Mouse (Mus musculus) heart, adult 2 months (tissue): Measurements from ENCODE around the gene Adam17. TPM values are rescaled to one million over a fixed set of nuclear protein-coding genes. Genes with fewer than 3 reads are reported as not detected.

Experiments used
- DNase-seq, 2 experiments: peaks; one replicate each; pipeline ENCODE4 v3.0.0; 2021
- H3K27ac ChIP-seq: fragments of 200-600 bp; 2 replicates; pipeline ENCODE4 v1.8.1; 2022
- H3K27me3 ChIP-seq: fragments of 200-500 bp; 2 replicates; pipeline ENCODE4 v1.6.1; 2012; ENCODE audit warnings: mild to moderate bottlenecking, low read length, inconsistent platforms, mixed read lengths; ENCODE audit not compliant: control insufficient read depth, insufficient read depth
- H3K36me3 ChIP-seq: fragments of 200-500 bp; 2 replicates; pipeline ENCODE4 v1.6.1; 2012; ENCODE audit warnings: low read length, inconsistent platforms; ENCODE audit not compliant: control insufficient read depth, insufficient read depth
- H3K4me1 ChIP-seq: fragments of 200-500 bp; 2 replicates; pipeline ENCODE4 v1.6.1; 2011; ENCODE audit warnings: low read length; ENCODE audit not compliant: control insufficient read depth, insufficient read depth
- H3K4me3 ChIP-seq: fragments of 200-600 bp; 2 replicates; pipeline ENCODE4 v1.8.1; 2022
- H3K79me2 ChIP-seq: fragments of 200-500 bp; replicated peaks from 2 replicates; pipeline ENCODE4 v1.6.1; 2012; ENCODE audit warnings: mild to moderate bottlenecking, inconsistent platforms, low read length, moderate library complexity, mixed read lengths; ENCODE audit not compliant: control insufficient read depth, insufficient read depth
- H3K9ac ChIP-seq: fragments of 200-500 bp; 2 replicates; pipeline ENCODE4 v1.6.1; 2012; ENCODE audit warnings: low read depth, mild to moderate bottlenecking, control low read depth, inconsistent platforms, low read length, mixed read lengths
- CTCF ChIP-seq: fragments of 200-600 bp; IDR thresholded peaks from 2 replicates; pipeline ENCODE4 v1.8.1; 2022; ENCODE audit warnings: antibody characterized with exemption, mild to moderate bottlenecking, moderate library complexity
- EP300 ChIP-seq: fragments of 200-500 bp; IDR thresholded peaks from 2 replicates; pipeline ENCODE4 v1.6.1; 2011; ENCODE audit warnings: low read depth, low read length, control low read depth; ENCODE audit not compliant: insufficient read depth
- POLR2A ChIP-seq: fragments of 200-500 bp; IDR thresholded peaks from 2 replicates; pipeline ENCODE4 v1.6.1; 2011; ENCODE audit warnings: mild to moderate bottlenecking, low read depth, low read length, control low read depth; ENCODE audit not compliant: insufficient read depth
- WGBS: fragments of 180-500 bp; shearing (Covaris S2); methylation state at CpG from one replicate; pipeline ENCODE4 v1.1.7; 2018; 5-methylcytosine and 5-hydroxymethylcytosine counted together
- intact Hi-C: fragments of 180-260 bp; cut with DNase I; formaldehyde crosslinking; loops from one replicate; pipeline ENCODE4 v1.15.1; 2025
- polyA plus RNA-seq: library from polyadenylated mRNA; depleted of rRNA; stranded (reverse); fragments of >200 nt; gene quantifications from 2 replicates; pipeline ENCODE4 v1.2.3, GENCODE M21; 2012
- total RNA-seq, 2 experiments: library from RNA; stranded (reverse); gene quantifications; 2 replicates each; pipeline ENCODE4 v1.2.3; 2021

Adam17 gene
- total and polyA plus RNA-seq, 3 experiments, result 27.9 to 43.8 (median 39.2) TPM

GRCm38 (mm10) chr12:21375376-21376157 is 2.1 kb upstream of the Adam17 start:
- no peak overlapping the region for H3K27ac ChIP-seq
- peaks cover 3% of the 10 kb centered on the region for H3K4me1 ChIP-seq
- no peaks in the 10 kb centered on the region for H3K79me2 ChIP-seq
- peaks cover 12% of the 10 kb centered on the region for H3K36me3 ChIP-seq
- no peak for TF ChIP-seq CTCF
- DNase-seq, result no peak
- no peaks in the 10 kb centered on the region for H3K27me3 ChIP-seq
- 55% methylated on average over 3 of the region's 3 CpGs for WGBS
- intact Hi-C loops, result loop anchor here (2.0 kb wide), 1 partner anchor 59 kb away; the partner anchor contains the start of gene Iah1
- no peak overlapping the region for H3K4me3 ChIP-seq
- no peak overlapping the region for H3K9ac ChIP-seq

DNA sequence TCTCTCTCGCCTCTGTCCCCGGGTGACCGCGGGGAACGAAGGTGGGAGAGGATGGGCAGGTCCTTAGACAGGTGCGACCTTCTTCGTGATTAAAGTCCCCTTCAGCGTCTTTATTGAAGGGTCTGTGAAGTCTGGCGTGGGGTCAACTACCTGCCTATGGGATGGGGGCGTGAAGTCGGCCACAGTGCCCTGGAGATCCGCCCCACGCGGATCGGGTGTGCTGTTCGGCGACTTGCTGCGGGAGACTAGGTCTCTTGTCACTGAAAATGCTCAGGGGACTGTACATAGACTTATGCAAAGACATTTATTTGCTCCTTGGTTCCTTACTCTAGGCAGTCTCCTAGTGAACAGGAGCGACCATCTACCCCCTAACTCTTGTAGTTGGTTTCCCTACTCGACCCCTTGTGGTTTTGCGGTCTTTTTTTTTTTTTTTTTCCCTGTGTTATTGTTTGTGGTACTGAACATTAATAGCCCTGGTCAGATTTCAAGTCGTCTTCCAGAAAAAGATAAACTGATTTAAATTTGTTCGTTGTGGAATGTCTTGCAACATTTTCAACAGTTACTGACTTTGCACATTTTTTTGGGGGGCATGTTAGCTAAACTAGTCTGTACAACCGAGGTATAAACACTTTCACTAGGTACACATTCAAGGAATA is 516 bp upstream of the Adam17 start:
- peak overlapping the region; percentile 79 for H3K4me3 ChIP-seq
- peak overlapping the region; percentile 85 for H3K9ac ChIP-seq
- peaks cover 1% of the 10 kb centered on the region for H3K4me1 ChIP-seq
- H3K79me2 ChIP-seq, result peaks cover 2% of the 10 kb centered on the region; the same call in 1 of the 2 replicates
- H3K27me3 ChIP-seq, result no peaks in the 10 kb centered on the region
- H3K36me3 ChIP-seq, result peaks cover 12% of the 10 kb centered on the region
- intact Hi-C loops, result loop anchor here (1.0 to 5.0 kb wide), 4 partner anchors 43 to 88 kb away; partner anchors contain the start of genes Iah1, Itgb1bp1 and Ywhaq
- TF ChIP-seq EP300, result 0 out of 2 replicates have a peak, but pooled peaks have one; percentile 4
- TF ChIP-seq POLR2A, result no peak; the same call in 1 of the 2 replicates
- H3K27ac ChIP-seq, result peak overlapping the region; percentile 100
- 3% methylated on average over 24 of the region's 24 CpGs for WGBS
- DNase-seq, result no peak

- peak overlapping the region; percentile 58 for H3K27ac ChIP-seq
- no peaks in the 10 kb centered on the region for H3K27me3 ChIP-seq
- intact Hi-C loops, result loop anchor here (5.0 kb wide), 1 partner anchor 92 kb away; no protein-coding TSS in a partner anchor
- DNase-seq, result no peak
- H3K4me3 ChIP-seq, result no peak overlapping the region
- 98% methylated on average over 1 of the region's 1 CpGs for WGBS
- H3K79me2 ChIP-seq, result peaks cover 7% of the 10 kb centered on the region; the same call in 1 of the 2 replicates
- TF ChIP-seq CTCF, result no peak
- TF ChIP-seq POLR2A, result no peak
- no peak for TF ChIP-seq EP300
- H3K4me1 ChIP-seq, result peaks cover 7% of the 10 kb centered on the region
- H3K36me3 ChIP-seq, result peaks cover 18% of the 10 kb centered on the region
- no peak overlapping the region for H3K9ac ChIP-seq
These were observed 3.3 kb downstream of the Adam17 start for GRCm38 (mm10) chr12:21370035-21370611.

DNA sequence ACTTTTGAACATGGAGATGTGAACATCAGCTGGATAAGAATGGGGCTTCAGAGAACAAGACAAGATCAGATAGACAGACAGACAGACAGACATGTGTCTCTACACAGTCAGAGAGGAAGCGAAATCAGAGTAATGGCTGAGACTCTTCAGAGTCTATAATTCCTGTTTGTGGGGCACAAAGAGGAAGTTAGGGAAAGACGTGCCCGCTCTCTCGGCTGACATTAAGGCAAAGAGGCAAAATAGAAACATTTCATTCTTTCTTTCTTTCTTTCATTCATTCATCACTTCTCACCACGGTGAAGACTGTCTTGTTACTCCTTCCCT is 4.4 kb downstream of the Adam17 start:
- H3K79me2 ChIP-seq, result peaks cover 7% of the 10 kb centered on the region; the same call in 1 of the 2 replicates
- peaks cover 17% of the 10 kb centered on the region for H3K36me3 ChIP-seq
- H3K4me1 ChIP-seq, result peaks cover 8% of the 10 kb centered on the region
- WGBS, result 94% methylated on average over 5 of the region's 5 CpGs
- H3K27ac ChIP-seq, result peak overlapping the region; percentile 69
- TF ChIP-seq CTCF, result no peak
- no peak for TF ChIP-seq EP300
- TF ChIP-seq POLR2A, result no peak
- no peak for DNase-seq
- H3K9ac ChIP-seq, result no peak overlapping the region
- H3K27me3 ChIP-seq, result no peaks in the 10 kb centered on the region
- intact Hi-C loops, result no loop called here
- H3K4me3 ChIP-seq, result no peak overlapping the region

DNA sequence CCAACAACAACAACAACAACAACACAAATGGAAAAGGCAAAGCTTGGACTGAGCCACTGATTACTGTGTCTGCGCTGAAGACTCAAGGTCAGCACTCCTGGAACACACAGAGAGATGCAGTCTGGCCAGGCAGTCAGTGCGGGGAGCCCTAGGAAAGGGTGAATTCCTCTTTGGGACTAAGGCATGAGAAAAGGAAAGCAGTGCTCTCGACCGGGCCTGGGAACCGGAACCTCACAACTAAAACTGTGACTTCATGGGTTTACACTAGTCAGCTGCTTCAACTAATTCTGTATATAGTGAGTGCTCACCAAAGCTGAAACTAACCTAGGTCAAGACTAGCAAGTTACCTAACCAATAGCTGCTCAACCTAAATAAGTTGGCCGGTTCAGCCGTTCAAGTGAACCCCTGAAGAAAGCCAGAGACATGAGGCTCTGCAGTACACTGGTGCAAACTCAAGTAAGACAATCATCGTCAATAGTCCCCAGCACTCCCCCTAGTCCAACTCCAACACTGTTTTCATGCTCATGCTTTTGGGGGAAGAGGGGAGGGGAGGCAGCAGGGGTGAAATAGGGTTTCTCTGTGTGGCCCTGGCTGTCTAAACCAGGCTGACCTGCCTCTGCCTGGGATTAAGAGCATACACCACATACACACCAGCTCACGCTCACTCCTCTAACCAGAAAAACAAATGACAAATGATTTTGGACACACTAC is 4.9 kb downstream of the Adam17 start:
- Histone ChIP-seq H3K27me3 (no peaks in the 10 kb centered on the region), H3K4me1 (peaks cover 8% of the 10 kb centered on the region), H3K9ac (peak overlapping the region; percentile 20; the same call in 1 of the 2 replicates), H3K4me3 (no peak overlapping the region), H3K79me2 (peaks cover 7% of the 10 kb centered on the region; the same call in 1 of the 2 replicates), H3K27ac (peak overlapping the region; percentile 69), H3K36me3 (peaks cover 17% of the 10 kb centered on the region)
- peak; percentile 29 for DNase-seq
- TF ChIP-seq CTCF (no peak), POLR2A (no peak), EP300 (no peak)
- 68% methylated on average over 9 of the region's 9 CpGs for WGBS
- intact Hi-C loops, result no loop called here
